Mouse (Mus musculus): ENCODE results near the gene Gmip. TPM values are rescaled to one million over a fixed set of nuclear protein-coding genes. Genes with fewer than 3 reads are reported as not detected.

The Gmip gene
- polyA plus RNA-seq (2015; fragmentation: Nextera tagmentation; extraction: Ambion mirVana) = 7.6 and 8.5 TPM in 2 replicates

DNA sequence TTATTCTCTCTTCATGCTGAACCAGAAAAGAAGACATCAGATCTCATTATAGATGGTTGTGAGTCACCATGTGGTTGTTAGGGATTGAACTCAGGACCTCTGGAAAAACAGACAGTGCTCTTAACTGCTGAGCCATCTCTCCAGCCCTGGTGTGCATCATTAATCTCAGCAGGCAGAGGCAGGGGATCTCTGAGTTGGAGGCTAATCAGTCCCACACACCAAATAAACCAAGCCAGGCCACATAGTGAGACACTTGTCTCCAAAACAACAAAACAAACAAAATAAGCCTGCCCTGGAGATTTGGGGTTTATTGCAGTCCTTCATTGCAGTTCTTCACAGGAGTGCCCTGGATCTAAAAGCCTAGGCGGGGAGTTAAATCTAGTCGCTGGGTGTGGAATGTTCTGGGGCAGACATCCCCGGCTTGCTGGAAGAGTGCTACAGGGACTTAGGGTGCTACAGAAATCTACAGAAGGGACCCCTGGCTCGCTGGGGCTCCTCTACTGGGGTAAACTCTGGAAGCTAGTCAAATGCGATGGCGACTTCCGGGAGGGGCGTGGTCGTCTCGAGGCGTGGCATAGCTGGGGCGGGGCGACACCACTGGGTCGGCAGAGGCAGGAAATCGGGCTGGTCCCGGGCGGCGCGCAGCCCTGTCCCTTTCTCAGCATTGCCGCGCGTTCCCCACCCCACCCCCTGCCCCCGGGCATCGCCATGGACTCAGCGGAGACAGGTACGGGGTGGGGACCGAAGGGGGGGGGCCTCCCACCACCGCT lies at the start of gene Gmip:
TSS of gene Gmip (plus strand) at position 586 of the 770 bp plus-strand sequence.
- peaks cover 48% of the 10 kb centered on the region for H3K36me3 ChIP-seq
- peak within 1 kb of the TSS; percentile 48 for H3K4me3 ChIP-seq
- peak within 1 kb of the TSS; percentile 45 for H3K9ac ChIP-seq
- 6% methylated on average over 25 of the region's 28 CpGs for WGBS
- no peak within 1 kb of the TSS for H3K27ac ChIP-seq
- peak; percentile 82 for ATAC-seq (ENCODE audit: borderline replicate concordance, extremely low read depth, low FRiP score, low TSS enrichment)
- H3K4me2 ChIP-seq = peak within 1 kb of the TSS; percentile 93
- H3K9me3 ChIP-seq = no peaks in the 10 kb centered on the region
- H3K27me3 ChIP-seq = no peaks in the 10 kb centered on the region
- peaks cover 12% of the 10 kb centered on the region; the same call in 1 of the 2 replicates for H3K4me1 ChIP-seq

GRCm38 (mm10) chr8:69761814-69762445 lies 46.5 kb upstream of the Gmip start:
- Histone ChIP-seq H3K4me1 (no peaks in the 10 kb centered on the region), H3K9me3 (0 out of 2 replicates have a peak, but pooled peaks cover 8% of the 10 kb centered on the region), H3K4me2 (no peak overlapping the region), H3K4me3 (no peak overlapping the region), H3K36me3 (peaks cover 66% of the 10 kb centered on the region), H3K27ac (no peak overlapping the region), H3K27me3 (no peaks in the 10 kb centered on the region), H3K9ac (no peak overlapping the region)
- ATAC-seq (ENCODE audit: borderline replicate concordance, extremely low read depth, low FRiP score, low TSS enrichment) = no peak
- 87% methylated on average over 4 of the region's 4 CpGs for WGBS

GRCm38 (mm10) chr8:69771221-69771620 lies 37.3 kb upstream of the Gmip start:
- H3K4me1 ChIP-seq = peaks cover 9% of the 10 kb centered on the region; the same call in 1 of the 2 replicates
- no peak overlapping the region for H3K4me3 ChIP-seq
- WGBS = 80% methylated on average over 9 of the region's 9 CpGs
- 0 out of 2 replicates have a peak, but pooled peaks cover 4% of the 10 kb centered on the region for H3K9me3 ChIP-seq
- no peak overlapping the region for H3K4me2 ChIP-seq
- H3K27ac ChIP-seq = no peak overlapping the region
- H3K36me3 ChIP-seq = peaks cover 43% of the 10 kb centered on the region
- no peak for ATAC-seq (ENCODE audit: borderline replicate concordance, extremely low read depth, low FRiP score, low TSS enrichment)
- no peaks in the 10 kb centered on the region for H3K27me3 ChIP-seq
- H3K9ac ChIP-seq = no peak overlapping the region

DNA sequence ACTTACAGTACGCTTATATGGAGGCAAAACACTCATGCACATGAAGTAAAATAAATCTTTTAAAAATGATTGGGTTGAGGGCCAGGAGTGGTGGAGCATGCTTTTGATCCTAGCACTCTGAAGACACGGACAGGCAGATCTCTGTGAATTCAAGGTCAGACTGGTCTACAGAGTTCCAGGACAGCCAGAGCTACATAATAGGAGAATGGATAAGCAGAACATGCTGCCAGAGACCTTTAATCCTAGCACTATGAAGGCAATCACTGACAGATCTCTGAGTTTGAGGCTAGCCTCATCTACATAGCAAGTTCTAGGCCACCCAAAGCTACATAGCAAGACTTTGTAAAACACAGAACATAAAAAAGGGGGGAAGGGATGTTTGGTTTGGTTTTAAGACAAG lies 36.4 kb upstream of the Gmip start:
- Histone ChIP-seq H3K27me3 (no peaks in the 10 kb centered on the region), H3K27ac (no peak overlapping the region), H3K9me3 (no peaks in the 10 kb centered on the region), H3K36me3 (peaks cover 35% of the 10 kb centered on the region), H3K4me2 (no peak overlapping the region), H3K4me3 (no peak overlapping the region), H3K9ac (no peak overlapping the region), H3K4me1 (peaks cover 9% of the 10 kb centered on the region; the same call in 1 of the 2 replicates)
- WGBS = 79% methylated on average over 2 of the region's 2 CpGs
- no peak for ATAC-seq (ENCODE audit: borderline replicate concordance, extremely low read depth, low FRiP score, low TSS enrichment)

DNA sequence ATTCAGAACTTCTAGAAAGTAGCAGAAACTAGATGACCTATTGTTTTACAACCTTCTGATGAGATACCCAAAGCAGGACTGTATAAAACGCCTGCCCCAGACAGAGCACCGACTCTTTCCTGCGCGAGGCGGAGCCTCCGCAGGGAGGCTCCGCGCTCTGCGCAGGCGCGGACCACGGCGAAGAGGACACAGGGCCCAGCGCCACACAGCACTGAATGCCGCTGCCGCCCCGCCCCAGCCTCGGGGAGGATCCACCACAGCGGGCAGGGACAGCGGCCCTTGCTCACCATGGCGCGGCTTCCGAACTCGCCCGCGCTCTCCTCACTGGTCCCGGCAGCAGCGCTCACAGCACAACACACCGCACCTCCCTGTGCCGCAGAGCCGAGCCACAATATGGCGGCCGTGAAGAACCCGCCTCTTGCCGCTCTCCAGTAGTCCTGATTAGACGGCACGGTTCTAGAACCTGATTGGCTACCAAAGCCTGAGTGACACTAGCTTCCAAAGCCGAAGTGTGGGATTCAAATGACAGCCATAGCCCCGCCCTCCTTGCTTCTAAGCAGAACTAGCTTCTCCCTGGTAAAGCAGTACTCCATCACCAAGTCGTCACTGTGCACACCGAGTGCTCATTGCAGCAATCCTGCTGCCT lies 33.9 kb upstream of the Gmip start, which contains the start of gene Gm20422:
TSS of gene Gm20422 (minus strand) at position 384 of the 646 bp plus-strand sequence.
- no peaks in the 10 kb centered on the region for H3K9me3 ChIP-seq
- H3K4me3 ChIP-seq = peak within 1 kb of the TSS; percentile 90
- ATAC-seq (ENCODE audit: borderline replicate concordance, extremely low read depth, low FRiP score, low TSS enrichment) = peak; percentile 100
- H3K9ac ChIP-seq = peak within 1 kb of the TSS; percentile 98
- H3K27me3 ChIP-seq = no peaks in the 10 kb centered on the region
- H3K36me3 ChIP-seq = peaks cover 9% of the 10 kb centered on the region; the same call in 1 of the 2 replicates
- H3K4me2 ChIP-seq = peak within 1 kb of the TSS; percentile 63
- peak within 1 kb of the TSS; percentile 100 for H3K27ac ChIP-seq
- WGBS = under 1% methylated on average over 37 of the region's 41 CpGs
- peaks cover 9% of the 10 kb centered on the region; the same call in 1 of the 2 replicates for H3K4me1 ChIP-seq

GRCm38 (mm10) chr8:69775149-69775534 lies 33.3 kb upstream of the Gmip start:
- Histone ChIP-seq H3K27me3 (no peaks in the 10 kb centered on the region), H3K9ac (no peak overlapping the region), H3K36me3 (peaks cover 6% of the 10 kb centered on the region; the same call in 1 of the 2 replicates), H3K4me2 (peak overlapping the region; percentile 43), H3K4me3 (peak overlapping the region; percentile 90), H3K27ac (peak overlapping the region; percentile 100), H3K9me3 (no peaks in the 10 kb centered on the region), H3K4me1 (peaks cover 9% of the 10 kb centered on the region; the same call in 1 of the 2 replicates)
- peak; percentile 3; the same call in 1 of the 2 replicates for ATAC-seq (ENCODE audit: borderline replicate concordance, extremely low read depth, low FRiP score, low TSS enrichment)
- 46% methylated on average over 2 of the region's 2 CpGs for WGBS

GRCm38 (mm10) chr8:69777111-69777510 lies 31.4 kb upstream of the Gmip start:
- Histone ChIP-seq H3K36me3 (no peaks in the 10 kb centered on the region), H3K27ac (no peak overlapping the region), H3K27me3 (no peaks in the 10 kb centered on the region), H3K9me3 (no peaks in the 10 kb centered on the region), H3K4me1 (peaks cover 9% of the 10 kb centered on the region; the same call in 1 of the 2 replicates), H3K4me2 (no peak overlapping the region), H3K9ac (no peak overlapping the region), H3K4me3 (no peak overlapping the region)
- 56% methylated on average over 11 of the region's 12 CpGs for WGBS
- no peak for ATAC-seq (ENCODE audit: borderline replicate concordance, extremely low read depth, low FRiP score, low TSS enrichment)

GRCm38 (mm10) chr8:69789105-69789504 lies 19.4 kb upstream of the Gmip start:
- no peak for ATAC-seq (ENCODE audit: borderline replicate concordance, extremely low read depth, low FRiP score, low TSS enrichment)
- WGBS = 89% methylated on average over 5 of the region's 5 CpGs

GRCm38 (mm10) chr8:69789731-69790130 lies 18.7 kb upstream of the Gmip start:
- Histone ChIP-seq H3K4me3 (peak overlapping the region; percentile 95; the same call in 1 of the 2 replicates), H3K27me3 (no peaks in the 10 kb centered on the region), H3K4me1 (peaks cover 23% of the 10 kb centered on the region), H3K9ac (no peak overlapping the region), H3K4me2 (peak overlapping the region; percentile 68; the same call in 1 of the 2 replicates), H3K27ac (no peak overlapping the region), H3K9me3 (no peaks in the 10 kb centered on the region), H3K36me3 (peaks cover 15% of the 10 kb centered on the region)
- ATAC-seq (ENCODE audit: borderline replicate concordance, extremely low read depth, low FRiP score, low TSS enrichment) = no peak
- WGBS = 61% methylated on average over 5 of the region's 5 CpGs

More at GRCm38 (mm10) chr8:69789105-69789504, 19.4 kb upstream of the Gmip start:
- Histone ChIP-seq H3K4me3 (no peak overlapping the region), H3K4me2 (no peak overlapping the region), H3K9ac (no peak overlapping the region), H3K9me3 (no peaks in the 10 kb centered on the region), H3K27me3 (no peaks in the 10 kb centered on the region), H3K36me3 (peaks cover 10% of the 10 kb centered on the region), H3K27ac (no peak overlapping the region), H3K4me1 (peaks cover 23% of the 10 kb centered on the region)

DNA sequence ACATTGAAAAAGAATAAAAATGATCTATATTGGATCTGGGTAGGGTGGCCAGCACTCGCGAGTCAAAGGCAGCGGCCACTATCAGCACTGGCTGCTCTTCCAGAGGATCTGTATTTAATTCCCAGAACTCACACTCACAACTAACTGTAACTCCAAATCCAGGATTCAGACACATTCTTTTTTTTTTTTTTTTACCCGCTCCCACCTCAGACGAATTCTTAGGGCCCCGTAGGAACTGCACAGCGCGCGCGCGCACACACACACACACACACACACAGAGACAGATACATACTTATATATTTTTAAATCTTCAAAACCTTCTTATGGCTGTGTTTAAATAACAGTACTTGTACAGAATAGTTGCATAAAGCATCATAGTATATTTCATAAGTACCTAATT lies 18.1 kb upstream of the Gmip start:
- no peak for ATAC-seq (ENCODE audit: borderline replicate concordance, extremely low read depth, low FRiP score, low TSS enrichment)
- 27% methylated on average over 11 of the region's 11 CpGs for WGBS
- no peaks in the 10 kb centered on the region for H3K27me3 ChIP-seq
- H3K4me2 ChIP-seq = peak overlapping the region; percentile 68
- H3K9ac ChIP-seq = peak overlapping the region; percentile 91; the same call in 1 of the 2 replicates
- peak overlapping the region; percentile 95 for H3K4me3 ChIP-seq
- peak overlapping the region; percentile 77 for H3K27ac ChIP-seq
- peaks cover 21% of the 10 kb centered on the region for H3K36me3 ChIP-seq
- H3K4me1 ChIP-seq = peaks cover 23% of the 10 kb centered on the region
- no peaks in the 10 kb centered on the region for H3K9me3 ChIP-seq

GRCm38 (mm10) chr8:69790773-69791367 lies 17.6 kb upstream of the Gmip start, which contains the start of the genes Atp13a1 and Zfp866:
Atp13a1 (plus strand) TSS chr8:69791163.
Zfp866 (minus strand) TSS chr8:69791178.
- Histone ChIP-seq H3K4me3 (peak within 1 kb of the TSS; percentile 95), H3K9ac (peak within 1 kb of the TSS; percentile 91), H3K4me2 (peak within 1 kb of the TSS; percentile 68), H3K36me3 (peaks cover 26% of the 10 kb centered on the region), H3K27ac (peak within 1 kb of the TSS; percentile 77), H3K4me1 (peaks cover 23% of the 10 kb centered on the region), H3K9me3 (no peaks in the 10 kb centered on the region), H3K27me3 (no peaks in the 10 kb centered on the region)
- under 1% methylated on average over 38 of the region's 38 CpGs for WGBS
- peak; percentile 93 for ATAC-seq (ENCODE audit: borderline replicate concordance, extremely low read depth, low FRiP score, low TSS enrichment)

Data from lung, embryonic 15.5 days (tissue).